Mouse (Mus musculus): ENCODE results near the gene Trim27.

The Trim27 gene

GRCm38 (mm10) chr13:21172241-21173027, 6.8 kb upstream of the Trim27 start:
- no peak for DNase-seq (ENCODE audit: low spot score in 2 of 2)

DNA sequence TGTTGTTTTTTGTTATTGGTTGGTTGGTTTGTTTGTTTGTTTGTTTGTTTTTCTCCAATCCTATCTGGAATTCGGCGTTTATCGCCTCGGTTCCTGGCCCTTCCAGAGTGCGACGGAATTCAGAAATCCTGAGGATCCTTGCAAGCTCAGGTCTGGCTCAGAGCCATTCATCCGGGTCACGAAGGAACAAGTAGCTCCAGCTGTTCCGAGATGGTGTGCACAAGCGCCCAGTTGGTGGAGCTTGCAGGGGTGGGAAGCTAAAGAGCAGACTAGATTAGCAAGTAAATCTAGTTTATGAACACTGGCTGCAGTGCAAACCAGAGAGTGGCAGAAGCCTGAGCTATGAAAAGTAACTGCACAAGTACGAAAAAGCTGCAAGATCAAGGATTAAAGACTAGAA, 6.2 kb upstream of the Trim27 start:
- peak; percentile 85 to 89 for DNase-seq (ENCODE audit: low spot score in 2 of 2)

- DNase-seq (ENCODE audit: low spot score in 2 of 2) = no peak
Observed at GRCm38 (mm10) chr13:21176733-21177132, 2.5 kb upstream of the Trim27 start.

GRCm38 (mm10) chr13:21177657-21178056, 1.6 kb upstream of the Trim27 start:
- DNase-seq (ENCODE audit: low spot score in 2 of 2) = no peak

GRCm38 (mm10) chr13:21178364-21178763, 881 bp upstream of the Trim27 start:
- DNase-seq (ENCODE audit: low spot score in 2 of 2) = no peak

- peak; percentile 75 to 84 for DNase-seq (ENCODE audit: low spot score in 2 of 2)
Observed at GRCm38 (mm10) chr13:21179724-21180550, 692 bp downstream of the Trim27 start.

DNA sequence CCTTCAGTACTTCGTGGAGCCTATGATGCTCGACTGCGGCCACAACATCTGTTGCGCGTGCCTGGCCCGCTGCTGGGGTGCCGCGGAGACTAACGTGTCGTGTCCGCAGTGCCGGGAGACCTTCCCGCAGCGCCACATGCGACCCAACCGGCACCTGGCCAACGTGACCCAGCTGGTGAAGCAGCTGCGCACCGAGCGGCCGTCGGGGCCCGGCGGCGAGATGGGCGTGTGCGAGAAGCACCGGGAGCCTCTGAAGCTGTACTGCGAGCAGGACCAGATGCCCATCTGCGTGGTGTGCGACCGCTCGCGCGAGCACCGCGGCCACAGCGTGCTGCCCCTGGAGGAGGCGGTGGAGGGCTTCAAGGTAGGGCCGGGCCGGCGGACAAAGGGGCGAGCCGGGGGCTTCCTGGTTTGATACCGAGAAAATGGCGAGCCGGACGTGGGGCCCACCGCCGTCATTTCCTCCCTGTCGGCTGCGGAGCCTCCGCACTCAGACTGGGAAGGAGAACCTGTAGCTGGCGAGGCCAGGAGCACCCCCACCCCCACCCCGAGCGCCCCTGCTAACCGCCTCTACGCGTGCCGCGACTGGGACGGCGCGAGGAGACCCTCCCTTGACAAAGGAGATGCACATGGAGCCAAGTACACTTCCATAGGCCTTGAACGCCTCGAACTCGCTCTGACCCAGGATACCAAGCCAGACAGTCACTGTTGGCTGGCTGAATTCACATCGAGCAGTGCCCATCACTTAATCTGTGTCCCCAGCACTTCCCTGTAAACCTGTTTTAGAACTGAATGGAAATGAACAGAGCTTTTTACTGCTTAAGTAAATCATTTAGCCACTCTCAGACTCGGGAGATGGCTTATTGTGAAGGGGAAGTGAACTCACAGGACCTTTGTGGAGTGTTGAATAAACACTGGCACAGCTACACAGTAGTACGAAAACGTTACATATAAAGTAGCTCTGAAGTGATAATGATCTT, 1.6 kb downstream of the Trim27 start:
- DNase-seq (ENCODE audit: low spot score in 2 of 2) = peak in 1 of 2 experiments; percentile 41

- no peak for DNase-seq (ENCODE audit: low spot score in 2 of 2)
Observed at GRCm38 (mm10) chr13:21181996-21182395, 2.8 kb downstream of the Trim27 start.

GRCm38 (mm10) chr13:21183066-21183465, 3.8 kb downstream of the Trim27 start:
- no peak for DNase-seq (ENCODE audit: low spot score in 2 of 2)

DNA sequence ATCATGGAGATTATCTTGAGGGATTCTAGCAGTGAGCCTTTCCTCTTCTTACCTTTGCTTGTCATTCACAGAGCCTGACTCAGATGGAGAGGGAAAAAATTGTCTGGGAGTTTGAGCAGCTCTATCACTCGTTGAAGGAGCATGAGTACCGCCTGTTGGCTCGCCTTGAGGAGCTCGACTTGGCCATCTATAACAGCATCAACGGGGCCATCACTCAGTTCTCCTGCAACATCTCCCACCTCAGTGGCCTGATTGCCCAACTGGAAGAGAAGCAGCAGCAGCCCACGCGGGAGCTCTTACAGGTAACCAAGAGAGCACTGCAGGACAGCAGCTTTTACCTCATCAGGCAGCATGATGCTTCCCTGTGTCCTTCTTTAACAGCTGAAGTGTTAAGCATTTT, 4.4 kb downstream of the Trim27 start:
- no peak for DNase-seq (ENCODE audit: low spot score in 2 of 2)

GRCm38 (mm10) chr13:21185521-21185920, 6.3 kb downstream of the Trim27 start:
- DNase-seq (ENCODE audit: low spot score in 2 of 2) = no peak

DNA sequence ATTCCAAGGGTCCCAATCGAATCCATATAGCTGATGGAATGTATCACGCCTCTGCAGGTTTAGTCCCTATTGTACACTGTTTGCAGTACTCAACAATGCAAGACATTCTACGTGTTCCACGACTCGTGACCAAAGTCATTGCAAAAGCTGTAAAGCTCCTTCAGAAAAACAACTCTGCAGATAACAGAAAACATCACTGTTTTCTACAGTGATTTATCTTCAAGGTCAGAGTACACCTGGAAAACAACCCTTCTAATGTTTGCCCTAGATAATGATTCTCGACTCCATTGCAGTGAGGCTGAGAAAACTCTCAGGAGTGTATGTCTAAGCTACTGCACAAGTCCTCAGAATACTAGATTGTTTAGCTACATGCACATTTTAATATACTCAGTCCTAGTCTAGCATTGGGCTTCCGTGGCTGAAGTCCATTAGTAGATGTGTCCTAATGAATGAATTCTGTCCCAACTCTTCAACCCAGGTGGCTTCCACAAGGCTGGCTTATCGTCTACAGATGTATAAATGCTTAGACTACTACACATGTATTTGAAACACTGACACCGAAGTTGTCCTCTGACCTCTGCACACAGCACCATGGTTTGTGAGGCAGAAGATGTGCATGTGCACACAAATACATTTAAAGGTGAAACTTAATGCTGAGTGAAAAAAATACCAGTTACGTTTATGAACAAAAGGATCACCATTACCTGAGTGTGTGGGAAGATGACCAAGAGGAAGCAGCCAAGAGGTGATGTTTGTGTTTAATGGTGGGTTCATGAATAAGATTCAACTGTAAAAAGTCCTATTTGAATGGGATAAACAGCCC, 16.4 kb downstream of the Trim27 start:
- DNase-seq (ENCODE audit: low spot score in 2 of 2) = no peak

DNA sequence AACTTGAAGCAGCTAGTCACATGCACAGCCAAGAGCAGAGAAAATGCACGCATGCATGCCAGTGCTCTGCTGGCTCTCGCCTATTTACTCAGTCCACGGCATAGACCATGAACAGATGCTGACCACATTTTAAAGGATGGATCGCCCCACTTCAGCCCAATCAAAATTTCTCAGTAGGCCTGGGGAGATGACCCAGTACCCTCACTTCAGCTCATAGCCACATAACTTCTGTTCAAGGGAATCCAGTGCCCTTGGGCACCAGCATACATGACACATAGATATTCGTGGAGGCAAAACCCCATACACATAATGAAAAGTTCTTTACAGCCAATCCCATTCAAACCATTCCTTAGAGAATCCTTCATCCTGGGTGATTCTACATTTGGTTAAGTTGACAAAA, 18.5 kb downstream of the Trim27 start:
- DNase-seq (ENCODE audit: low spot score in 2 of 2) = no peak

- DNase-seq (ENCODE audit: low spot score in 2 of 2) = no peak
Observed at GRCm38 (mm10) chr13:21198313-21198712, 19.1 kb downstream of the Trim27 start.

DNA sequence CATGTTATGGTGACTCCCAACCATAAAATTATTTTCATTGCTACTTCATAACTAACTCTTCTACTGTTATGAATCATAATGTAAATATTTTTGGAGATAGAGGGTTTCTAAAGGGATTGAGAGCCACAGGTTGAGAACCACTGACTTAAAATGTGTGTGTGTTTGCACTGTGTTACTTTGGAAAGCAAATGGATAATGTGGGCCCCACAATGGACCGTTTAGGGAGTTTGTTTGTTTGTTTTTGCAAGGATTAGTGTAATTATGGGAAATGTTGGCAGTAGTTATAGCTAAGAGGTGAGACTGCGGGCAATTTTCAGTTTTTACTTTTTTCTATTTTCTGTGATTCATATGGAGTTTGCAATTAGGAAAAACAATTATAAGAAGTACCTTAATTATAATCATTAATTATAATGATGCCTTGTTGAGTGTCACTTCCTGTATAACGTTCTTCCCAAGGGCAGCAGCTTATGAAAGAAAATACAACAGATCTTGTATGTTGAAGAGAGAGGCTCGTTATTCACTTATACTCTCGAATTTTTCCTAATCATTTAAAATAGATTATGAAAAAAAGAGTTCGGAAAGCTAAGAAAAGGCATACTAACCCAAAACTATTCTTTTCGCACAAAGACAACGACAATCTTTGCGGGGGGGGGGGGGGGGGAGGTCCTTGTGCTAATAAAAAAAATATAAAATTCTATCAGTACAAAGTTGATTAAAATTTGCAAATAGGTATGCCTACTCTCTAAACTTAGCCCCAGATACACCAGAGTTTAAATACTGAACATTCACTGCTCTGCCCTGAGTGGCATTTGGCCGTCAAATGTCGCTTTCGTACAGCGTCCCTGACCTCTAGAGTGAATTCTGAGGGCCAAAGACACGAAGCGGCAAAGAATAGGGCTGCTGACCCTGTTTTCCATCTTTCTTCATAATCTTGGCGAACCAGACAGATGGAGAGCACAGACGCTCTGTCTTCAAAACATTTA, 20.1 kb downstream of the Trim27 start:
- DNase-seq (ENCODE audit: low spot score in 2 of 2) = no peak

- peak; percentile 85 to 94 for DNase-seq (ENCODE audit: low spot score in 2 of 2)
Observed at GRCm38 (mm10) chr13:21200043-21200999, 21.1 kb downstream of the Trim27 start.

DNA sequence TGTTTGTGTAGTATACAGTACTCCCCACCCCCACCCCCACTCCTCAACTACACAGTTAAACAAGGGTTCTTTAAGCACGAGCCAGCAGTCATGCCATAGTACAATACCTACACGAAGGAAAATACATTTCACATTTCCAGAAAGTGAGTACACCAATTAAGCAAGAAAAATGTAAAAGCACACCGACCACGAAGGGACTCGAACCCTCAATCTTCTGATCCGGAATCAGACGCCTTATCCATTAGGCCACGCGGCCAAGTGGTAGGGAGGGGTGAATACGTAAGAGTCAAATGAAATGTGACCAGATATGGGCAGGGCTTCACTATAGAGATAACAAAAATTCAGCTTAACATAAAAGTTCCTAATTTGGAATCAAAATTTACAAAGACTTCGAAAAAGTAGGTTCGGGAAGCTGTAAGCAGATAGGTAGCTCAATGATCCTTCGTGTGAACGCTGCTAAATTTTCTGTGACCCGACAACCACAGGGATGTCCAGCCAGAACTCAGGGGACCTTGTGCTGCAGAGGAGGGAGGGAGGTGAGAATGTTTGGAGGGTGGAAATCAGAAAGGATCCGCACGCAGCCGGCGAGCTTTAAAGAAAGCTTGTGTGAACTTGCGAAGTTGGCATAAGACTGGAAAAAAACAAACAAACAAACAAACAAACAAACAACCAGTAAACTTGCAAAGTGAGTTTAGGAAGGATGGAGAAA, 36.2 kb downstream of the Trim27 start:
- no peak for DNase-seq (ENCODE audit: low spot score in 2 of 2)

DNA sequence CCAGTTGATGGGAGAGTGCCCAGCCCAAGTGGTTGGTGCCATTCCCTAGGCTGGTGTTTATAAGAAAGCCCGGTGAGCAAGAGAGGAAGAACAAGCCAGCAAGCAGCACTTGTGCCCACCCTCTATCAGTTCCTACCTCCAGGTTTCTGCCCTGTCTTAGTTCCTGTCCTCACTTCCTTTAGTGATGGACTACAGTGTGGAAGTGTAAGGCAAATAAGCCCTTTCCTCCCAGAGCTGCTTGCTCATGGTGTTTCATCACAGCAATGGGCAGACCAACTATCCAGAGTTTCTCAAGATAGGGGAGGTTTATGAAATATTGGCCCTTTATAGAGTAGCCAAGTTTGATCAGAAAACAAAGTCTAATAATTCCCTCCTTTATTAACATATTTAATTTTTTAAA, 37.5 kb downstream of the Trim27 start:
- no peak for DNase-seq (ENCODE audit: low spot score in 2 of 2)
